Mouse (Mus musculus): ENCODE data around the gene Jun.

Gene Jun

DNA sequence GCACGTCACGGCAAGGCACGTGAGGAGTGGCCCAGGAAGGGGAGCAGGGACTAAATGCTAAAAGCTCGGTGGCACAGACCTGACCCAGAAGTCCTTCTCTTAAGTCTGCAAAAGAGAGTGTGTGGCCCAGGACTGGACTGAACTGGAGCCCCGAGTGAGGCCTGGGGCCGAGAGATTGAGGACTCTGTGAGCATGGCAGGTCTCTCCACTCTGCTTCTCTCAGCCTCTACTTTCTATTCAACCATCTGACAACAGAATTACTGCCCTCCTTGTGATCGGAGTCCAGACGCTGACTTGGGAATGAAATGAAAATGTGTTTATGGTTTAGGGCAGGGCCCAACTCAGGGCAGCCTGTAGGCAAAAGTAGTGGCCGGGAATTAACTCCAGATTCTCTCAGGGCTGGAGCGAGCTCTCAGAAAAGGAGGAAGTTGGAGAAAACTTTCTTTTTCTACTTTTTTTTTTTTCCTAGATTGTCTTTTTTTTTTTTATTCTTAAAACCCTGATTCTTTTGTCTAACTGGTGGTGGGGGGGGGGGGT lies 21.3 kb upstream of the Jun start:
- DNase-seq = no peak

DNA sequence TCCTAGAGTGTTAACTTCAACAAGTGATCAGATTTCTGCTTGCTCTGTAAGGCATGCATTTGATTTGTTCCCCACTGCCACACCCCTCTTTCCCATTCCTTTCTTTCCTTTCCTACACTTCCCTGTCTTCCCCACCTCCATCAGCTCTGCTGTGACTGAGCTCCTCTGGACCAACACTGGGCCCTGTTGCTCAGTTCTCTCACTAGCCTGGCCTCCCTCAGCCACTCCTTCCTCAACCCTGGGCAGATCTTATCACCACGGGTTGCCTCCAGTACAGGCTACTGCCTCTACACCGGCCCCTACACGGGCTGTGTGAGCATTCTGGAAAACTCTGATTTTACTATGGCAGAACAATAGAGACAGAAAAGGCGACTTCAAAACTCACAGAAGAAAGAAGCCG lies 18.4 kb upstream of the Jun start:
- no peak for DNase-seq

DNA sequence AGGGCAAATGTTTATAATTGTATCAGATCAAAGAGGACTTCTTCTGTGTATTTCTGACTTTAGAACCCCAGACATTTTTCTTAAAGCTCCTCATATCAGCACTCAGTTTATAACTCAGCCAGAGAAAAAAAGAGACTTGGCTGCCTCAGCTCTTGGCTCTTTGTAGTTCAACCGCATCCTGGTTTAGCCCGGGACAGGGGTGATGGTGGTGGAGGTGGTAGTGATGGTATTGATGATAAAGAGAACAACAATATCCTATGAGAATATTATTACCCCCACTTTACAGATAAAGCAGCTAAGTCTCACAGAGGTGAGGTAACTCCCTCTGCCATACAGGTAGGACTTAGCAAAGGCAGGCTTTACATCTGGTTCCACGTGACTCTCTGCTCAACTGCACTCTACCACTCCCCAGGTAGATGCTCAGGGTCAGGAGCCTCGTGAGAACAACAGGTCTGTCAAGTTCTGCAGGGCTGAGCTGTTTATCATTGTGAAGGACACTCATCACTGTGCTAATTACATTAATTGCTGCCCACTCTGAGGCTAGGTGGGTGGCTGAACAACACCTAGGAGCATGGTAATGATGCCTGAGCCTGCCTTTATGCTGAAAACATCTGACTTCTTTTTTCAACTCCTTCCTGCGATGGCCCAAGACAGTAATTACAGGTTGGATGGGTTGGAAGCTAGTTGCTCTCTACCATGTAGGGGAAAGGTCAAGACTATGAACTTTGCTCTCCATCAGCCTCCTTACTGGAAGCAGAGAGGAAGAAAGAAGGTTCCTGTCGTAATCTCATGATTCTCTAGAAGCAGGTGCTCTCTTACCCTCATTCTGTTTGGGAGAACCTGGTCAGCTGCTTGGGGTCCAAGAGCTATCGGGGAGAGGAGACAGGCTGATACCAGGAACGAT lies 16.3 kb upstream of the Jun start:
- no peak for DNase-seq

DNA sequence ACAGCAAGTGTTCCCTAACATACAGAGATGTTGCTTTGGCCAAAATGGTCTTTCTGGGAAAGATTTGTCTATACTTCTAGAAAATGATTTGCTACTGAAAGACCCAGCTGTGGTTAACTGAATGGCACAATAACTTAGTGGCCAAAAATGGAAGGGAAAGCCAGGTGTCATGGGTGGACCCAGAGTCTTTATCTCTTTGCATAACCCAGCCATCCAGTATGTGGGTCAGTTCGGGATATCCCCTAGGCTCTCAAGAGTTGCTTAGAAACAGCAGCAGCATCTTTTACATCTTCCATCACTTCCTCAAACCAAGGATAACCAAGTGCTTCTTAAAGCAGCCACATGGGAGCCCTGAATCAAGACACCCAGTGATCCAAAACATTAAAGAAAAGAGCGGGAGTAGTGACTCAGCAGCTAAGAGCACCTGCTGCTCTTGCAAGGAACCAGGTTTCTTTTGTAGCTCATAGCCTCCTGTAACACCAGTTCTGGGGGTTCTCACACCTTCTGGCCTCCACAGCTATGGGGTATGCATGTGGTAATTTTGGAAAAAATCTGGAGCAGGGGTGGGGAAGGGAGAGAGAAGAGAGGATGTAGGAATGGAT lies 11.7 kb upstream of the Jun start:
- DNase-seq = no peak

DNA sequence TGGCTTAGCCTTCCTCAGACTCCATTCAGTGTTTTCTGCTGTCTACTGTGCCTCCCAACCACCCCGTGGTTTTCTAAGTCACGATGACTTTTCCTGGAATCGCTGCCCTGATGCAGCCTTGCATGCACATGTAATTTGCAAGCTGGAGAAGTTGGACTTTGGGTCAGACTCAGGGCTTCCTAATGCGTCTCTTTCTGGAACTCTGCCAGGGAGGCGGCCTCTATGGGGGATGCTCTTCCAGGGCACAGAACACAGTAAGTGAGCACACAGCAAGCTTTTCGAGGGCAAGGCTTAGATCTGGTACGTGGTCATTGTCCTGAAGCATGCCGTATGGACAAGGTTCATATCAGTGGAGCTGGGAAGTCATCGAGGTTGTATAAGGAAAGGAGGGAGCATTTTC lies 10.9 kb upstream of the Jun start:
- peak; percentile 45 for DNase-seq

DNA sequence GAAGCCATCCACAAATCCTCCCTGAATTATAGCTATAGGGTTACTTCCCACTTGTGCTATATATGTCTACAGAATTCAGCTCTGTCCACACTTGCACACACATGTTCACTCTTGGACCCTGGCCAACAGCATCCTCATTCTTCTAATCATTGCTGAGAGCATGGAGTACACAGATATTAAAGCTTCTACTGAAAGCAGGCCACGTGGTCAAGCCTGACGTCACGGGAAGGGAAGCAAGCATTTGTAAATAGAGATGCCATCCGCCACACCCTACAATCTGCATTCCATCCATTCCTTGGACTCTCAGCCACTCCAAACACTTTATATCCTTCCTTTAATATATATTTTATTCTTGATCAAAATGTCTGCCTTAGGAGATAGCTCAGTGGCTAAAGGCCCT lies 5.2 kb upstream of the Jun start:
- DNase-seq = no peak

DNA sequence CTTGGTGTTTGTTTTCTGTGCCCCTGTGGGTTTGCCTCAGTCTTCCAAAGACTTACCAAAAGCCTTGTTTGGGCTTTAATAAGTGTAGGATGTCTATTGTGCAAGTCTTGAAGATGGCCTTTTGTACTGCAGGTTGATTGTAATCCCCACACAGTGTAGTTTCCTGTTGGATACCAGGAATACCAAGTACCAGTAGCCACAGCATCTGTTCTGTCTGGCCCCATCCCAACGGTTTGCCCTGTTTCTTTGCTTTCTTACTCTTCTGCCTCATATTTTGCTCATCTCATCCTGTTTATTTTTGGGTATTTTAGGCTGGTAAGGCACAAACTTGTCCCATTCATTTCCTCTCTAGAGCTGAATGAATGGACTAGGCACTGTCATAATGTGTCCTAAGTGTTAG lies 3.3 kb upstream of the Jun start:
- no peak for DNase-seq

DNA sequence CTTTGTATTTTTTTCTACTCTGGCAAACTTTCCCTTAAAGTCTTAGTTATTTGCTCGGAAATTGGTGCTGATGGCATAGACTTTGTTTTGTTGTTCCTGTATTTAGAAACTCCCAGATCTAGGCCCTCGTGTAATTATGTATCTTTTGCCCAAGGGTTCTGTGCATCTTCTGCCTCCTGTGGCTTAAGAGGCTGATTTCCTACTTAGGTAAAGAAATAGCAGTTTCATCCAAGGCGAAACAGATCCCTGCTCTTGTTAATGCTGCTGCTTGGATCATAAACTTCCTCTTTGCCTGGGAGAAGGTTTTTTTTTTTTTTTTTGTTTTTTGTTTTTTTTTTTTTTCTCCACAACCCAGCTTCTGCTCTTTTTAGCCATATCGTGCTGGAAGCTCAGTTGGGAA lies 2.3 kb upstream of the Jun start:
- no peak for DNase-seq

DNA sequence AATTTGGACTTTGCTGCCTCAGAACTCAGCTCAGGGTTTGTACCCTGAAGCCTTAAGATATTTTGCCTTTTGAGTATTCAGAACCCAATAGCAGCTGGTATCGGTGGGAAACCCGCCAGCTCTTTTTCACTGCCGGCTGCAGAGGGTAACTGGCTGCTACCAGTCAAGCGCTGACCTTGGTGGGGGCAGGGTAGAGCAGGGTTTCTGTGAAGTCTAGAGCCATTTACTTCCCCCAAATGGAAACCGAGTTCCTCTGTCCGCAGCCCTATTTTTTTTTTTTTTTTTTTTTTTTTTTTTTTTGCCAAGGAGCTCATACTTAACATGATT lies 1.7 kb upstream of the Jun start:
- DNase-seq = peak; percentile 55

DNA sequence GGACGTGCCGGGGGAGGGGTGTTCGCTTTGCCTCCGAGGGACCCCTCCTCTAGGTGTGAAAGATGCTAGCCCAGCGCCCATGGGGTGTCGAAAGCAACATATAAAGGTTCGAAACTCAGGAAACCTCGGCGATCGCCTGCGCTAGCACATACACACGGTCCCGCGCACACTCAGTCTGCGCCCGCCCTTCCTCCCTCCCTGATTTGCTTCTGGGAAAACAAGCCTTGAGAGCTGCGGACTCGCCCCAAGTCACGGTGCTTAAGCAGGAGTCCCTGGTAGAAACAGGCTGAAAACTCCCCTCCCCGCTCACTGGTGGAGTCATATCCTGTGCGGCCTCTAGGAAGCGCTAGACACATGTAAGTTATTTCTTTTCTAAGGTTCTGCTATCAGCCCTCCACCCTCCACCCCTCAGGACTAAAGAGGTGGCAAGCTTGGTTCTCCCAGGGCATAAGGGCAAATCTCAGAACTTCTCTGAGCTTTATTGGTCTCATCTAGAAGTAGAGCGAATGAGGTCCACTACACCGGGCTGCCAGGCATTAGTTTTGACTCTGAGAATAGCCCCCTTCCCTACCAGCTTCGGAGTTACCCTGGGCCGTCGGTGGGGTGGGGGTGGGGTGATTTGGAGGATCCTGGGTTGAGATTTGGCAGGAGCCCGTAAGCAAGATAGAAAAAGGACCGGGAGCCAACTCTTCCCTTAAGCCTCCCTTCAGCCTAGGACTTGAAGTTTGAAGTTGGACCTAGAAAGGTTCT lies 1.2 kb upstream of the Jun start:
- peak; percentile 95 for DNase-seq

DNA sequence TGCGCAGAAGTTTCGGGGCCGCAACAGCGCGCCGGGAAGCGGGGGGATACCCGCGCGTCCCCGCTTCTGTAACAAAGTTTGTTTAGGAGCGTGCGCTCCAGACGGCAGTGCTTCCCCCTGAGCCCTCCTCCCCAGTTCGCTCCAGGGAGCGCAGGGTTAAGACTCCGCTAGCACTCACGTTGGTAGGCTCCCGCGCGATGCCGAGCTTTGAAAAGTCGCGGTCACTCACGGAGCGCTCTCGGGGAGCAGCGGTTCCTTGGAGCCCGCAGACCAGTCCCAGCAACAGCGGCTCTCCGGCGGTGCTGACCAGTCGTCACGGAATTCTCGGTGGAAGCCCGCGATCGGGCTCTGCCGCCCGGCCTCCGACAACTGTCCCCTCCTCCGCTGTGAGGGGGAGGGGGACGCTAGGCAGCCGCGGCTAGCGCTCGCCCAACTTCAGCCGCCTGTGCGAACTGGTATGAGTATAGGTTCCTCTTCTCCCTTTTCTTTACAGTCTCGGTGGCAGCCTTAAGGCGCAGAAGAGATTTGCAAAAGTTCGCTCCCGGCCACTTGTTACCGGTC lies 631 bp downstream of the Jun start:
- DNase-seq = peak; percentile 72

DNA sequence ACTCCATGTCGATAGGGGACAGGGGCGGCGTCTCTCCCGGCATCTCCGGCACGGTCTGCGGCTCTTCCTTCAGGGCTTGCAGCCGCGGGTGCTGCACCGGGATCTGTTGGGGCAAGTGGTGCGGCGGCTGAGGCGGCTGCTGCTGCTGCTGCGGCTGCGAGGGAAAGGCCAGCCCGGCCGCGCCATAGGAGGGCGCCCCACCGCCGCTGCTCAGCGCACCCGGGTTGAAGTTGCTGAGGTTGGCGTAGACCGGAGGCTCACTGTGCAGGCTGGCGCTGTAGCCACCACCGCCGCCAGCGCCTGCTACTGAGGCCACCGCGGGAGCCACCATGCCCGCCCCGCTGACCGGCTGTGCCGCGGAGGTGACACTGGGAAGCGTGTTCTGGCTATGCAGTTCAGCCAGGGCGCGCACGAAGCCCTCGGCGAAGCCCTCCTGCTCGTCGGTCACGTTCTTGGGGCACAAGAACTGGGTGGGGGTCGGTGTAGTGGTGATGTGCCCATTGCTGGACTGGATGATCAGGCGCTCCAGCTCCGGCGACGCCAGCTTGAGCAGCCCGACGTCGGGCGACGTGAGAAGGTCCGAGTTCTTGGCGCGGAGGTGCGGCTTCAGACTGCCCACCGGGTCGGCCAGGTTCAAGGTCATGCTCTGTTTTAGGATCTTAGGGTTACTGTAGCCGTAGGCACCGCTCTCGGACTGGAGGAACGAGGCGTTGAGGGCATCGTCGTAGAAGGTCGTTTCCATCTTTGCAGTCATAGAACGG lies 1.3 kb downstream of the Jun start:
- DNase-seq = peak; percentile 74

DNA sequence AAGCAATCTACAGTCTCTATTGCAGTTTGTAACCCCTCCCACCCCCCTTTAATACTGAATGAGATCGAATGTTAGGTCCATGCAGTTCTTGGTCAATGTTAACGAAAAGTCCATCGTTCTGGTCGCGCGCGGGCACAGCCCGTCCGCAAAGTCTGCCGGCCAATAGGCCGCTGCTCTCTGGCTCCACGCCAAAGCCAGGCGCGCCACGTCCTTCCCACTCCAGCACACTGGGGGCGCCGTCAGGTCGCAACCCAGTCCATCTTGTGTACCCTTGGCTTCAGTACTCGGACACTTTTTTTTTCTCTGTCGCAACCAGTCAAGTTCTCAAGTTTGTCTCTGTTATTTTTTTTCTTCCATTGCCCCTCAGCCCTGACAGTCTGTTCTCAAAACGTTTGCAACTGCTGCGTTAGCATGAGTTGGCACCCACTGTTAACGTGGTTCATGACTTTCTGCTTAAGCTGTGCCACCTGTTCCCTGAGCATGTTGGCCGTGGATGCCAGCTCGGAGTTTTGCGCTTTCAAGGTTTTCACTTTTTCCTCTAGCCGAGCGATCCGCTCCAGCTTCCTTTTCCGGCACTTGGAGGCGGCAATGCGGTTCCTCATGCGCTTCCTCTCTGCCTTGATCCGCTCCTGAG lies 2.0 kb downstream of the Jun start:
- DNase-seq = peak; percentile 92

DNA sequence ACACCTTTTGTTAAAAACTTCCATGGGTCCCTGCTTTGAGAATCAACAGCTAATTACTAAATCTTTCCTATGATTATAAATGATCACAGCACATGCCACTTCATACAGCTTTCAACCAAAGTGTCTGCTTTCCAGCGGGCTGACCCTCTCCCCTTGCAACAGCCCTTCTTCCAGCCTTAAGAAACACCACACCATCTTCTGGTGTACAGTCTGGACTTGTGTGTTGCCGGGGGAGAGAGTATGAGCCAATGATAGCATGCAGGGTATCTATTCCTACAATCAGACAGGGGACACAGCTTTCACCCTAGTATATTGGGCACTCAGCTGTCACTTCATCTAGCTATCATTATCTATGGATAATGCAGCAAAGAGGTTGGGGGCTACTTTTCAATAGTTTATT lies 2.9 kb downstream of the Jun start:
- no peak for DNase-seq

DNA sequence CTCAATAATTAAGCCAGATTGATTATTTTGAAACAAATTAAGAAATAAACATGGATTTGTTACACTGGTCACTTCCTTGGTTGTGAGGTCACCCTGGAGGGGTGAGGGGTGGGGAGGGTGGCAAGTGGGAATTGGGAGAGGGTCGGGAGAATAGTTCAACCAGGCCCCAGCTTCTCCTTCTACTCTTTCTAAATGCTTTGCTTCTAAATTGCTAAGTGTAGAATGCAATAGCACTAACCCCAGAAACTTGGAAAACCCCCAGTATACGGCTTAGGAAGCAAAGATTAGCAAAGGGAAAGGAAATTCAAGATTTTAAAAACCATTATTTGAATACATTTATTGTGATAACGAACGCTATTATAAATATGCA lies 3.3 kb downstream of the Jun start:
- DNase-seq = no peak

DNA sequence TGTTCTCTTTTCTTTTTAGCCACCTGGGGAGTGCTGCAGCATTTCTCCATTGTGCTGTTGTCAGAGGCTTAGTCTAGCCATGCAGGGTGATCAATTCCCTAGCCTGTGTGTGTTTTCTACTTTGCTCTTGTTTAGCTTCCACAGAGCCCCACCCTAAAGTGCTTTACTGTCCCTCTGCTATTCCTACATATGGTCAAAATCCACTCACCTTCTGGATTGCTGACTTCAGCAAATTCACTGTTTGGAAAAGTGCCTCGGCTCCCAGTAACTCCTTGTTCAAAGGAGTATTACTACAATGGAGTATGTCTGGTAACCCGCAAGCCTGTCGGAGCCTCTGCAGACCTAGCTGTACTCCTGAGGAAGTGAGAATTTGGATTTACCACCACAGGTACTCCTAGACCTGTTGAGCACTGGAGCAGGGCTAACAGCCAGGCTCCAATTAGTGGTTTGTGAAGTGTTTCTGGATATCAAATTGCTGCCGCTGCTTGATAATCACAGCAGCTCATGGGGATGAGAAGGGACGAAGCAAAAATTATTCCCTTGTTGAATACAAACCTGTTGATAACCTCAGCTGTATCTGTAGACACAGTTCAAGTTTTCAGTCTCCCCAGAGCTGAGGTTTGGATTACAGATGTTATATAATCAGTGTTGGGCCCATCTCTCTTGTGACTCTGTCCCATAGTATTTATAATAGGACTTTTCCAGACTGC lies 3.8 kb downstream of the Jun start:
- peak; percentile 22 for DNase-seq

DNA sequence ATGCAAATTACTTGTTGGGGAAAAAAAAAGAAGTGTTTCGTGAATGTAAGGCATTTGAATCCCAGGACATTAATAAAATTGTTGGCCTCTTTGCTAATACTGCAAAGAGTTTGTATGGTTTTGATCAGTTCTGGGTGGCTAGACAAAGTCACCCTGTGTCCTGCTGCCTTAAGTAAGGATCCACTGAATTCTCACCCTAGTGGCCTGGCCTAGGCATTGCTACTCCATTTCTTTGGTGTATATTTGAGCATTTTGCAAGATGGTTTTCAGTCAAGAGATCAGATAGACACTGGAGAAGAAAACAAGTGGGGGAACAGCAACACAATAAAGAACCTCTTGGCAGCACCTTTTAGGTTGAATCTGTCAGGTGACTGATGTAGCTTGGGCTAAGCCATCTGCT lies 6.9 kb downstream of the Jun start:
- DNase-seq = peak; percentile 33

DNA sequence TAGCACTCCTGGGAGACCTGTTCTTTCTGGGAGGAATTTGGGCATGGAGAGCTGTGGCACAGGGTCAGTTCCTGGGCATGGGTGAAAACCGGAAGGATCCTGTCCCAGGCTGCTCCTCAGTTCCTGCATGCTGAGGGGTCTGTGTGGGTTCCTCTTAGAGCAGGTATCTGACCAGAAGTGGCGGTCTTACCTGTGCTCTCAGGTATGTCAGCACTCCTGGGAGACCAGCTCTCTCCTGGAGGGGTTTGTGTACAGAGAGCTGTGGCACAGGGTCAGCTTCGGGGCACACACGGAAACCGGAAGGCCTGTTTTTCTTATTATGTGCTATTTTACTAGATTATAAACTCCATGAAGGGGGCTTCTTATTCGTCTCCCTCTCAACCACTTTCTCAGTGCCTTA lies 7.3 kb downstream of the Jun start:
- DNase-seq = no peak

DNA sequence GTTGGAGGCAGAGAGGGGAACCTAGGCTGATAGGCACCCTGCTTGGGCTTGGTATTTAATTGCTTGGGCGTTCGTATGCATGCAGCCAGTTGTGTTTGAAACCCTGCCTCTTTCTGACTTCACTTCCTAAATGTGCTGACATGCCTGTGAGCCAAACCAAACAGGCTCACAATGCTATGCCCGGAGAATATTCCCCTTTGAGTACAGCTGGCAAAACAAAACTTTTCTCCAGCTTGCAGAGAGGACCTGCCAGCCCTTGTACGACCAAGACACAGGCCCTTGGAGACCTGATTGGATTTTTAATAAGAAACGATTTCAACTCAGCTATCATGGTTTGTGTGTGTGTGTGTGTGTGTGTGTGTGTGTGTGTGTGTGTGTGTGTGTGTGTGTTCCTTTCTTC lies 14.0 kb downstream of the Jun start:
- DNase-seq = peak; percentile 4

DNA sequence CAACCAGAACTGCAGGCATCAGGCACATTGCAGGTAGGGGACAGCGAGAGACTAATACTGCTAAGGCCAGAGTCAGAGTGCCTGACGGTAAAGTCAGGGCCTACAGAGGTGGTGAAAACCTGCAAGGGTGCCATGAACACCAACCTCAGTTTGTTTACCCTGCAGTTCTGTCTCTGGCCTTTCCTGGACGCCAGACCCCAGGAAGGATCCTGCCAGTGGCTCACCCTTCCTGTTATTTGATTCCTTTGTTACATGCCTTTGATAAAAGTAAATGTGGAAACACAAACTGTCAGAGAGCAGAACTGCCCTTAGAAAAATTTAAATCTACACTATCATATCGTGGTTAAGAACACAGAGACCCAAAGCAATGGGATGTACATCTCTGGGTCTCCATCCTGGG lies 20.9 kb downstream of the Jun start:
- DNase-seq = no peak

DNA sequence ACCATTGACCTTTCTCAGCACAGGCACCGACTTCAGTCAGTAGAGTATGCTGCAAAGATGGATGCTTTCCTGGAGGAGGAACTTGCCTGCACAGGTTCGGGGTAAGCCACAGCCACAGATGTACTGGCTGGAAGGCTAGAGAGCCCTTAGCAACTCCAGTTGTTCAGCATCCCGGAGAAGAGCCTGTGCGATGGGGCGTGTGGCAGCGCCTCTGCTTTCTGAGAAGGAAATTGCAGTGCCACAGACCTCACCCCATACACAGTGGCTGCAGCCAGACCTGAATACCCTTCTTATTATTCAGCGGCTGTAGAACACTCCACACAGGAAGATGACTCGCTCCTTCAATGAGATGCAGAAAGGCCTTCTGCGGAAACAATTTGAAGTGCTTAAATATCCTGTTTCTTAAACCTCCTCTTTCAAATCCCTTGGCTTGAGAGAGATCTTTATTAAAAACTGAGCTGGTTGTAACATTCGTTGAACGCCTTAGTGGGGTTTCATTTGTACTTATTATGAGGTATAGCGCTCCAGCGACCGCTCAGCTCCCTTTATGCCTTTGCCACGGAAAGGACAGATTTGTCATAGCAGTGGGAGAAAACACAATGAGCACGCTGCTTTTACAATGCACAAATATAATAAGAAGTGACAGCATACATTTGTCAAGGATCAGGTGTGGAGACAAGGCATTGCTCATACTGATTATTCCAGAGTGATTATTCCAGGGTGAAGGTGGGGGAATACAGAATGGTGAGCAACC lies 26.0 kb downstream of the Jun start:
- DNase-seq = peak; percentile 4
